Mouse (Mus musculus): ENCODE measurements around the gene Prpf38b. TPM values are rescaled to one million over a fixed set of nuclear protein-coding genes. Genes with fewer than 3 reads are reported as not detected.

The Prpf38b gene
- polyA plus RNA-seq, 1 experiment from 2014 or later, result 47.6 TPM

DNA sequence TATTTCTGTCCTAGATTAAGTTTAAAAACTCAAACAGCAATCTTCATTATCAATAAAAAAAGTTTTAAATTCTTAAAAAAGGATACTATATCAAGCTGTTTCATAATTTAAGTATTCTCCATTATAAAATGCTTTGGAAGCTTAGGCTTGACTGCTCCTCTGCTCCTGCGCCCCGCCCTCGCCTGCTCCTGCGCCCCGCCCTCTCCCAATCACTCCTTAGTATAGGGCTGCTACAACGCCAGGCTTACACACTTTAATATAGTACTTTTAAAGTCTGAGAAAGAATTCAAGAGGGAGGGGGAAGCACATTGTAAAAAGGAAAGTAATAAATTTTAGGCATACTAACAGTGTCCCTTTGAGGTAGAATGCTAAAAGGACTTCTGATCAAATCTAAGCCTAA is 8.6 kb downstream of the Prpf38b start:
- DNase-seq (ENCODE audit: low spot score) (no peak), ATAC-seq (replicated peaks; ENCODE audit: low FRiP score, low read depth) (no peak)
- no peak overlapping the region for H3K4me3 ChIP-seq (replicated peaks; ENCODE audit: low read depth, low read length)
- H3K9ac ChIP-seq (ENCODE audit: low read depth, low read length), result no peak overlapping the region
- H3K4me1 ChIP-seq (replicated peaks; ENCODE audit: insufficient read depth, low read length), result no peaks in the 10 kb centered on the region
- H3K27me3 ChIP-seq (ENCODE audit: insufficient read depth, low read length), result no peaks in the 10 kb centered on the region
- no peaks in the 10 kb centered on the region for H3K9me3 ChIP-seq (replicated peaks; ENCODE audit: low read length)
- no peak for TF ChIP-seq CTCF (IDR thresholded peaks at IDR 0.05; ENCODE audit: low read depth)
- peaks cover 30% of the 10 kb centered on the region for H3K36me3 ChIP-seq (ENCODE audit: insufficient read depth, low read length)
- no peak overlapping the region for H3K27ac ChIP-seq
- H3K4me2 ChIP-seq (ENCODE audit: low read length), result no peak overlapping the region
- 94% methylated on average over 6 of the region's 6 CpGs for WGBS

DNA sequence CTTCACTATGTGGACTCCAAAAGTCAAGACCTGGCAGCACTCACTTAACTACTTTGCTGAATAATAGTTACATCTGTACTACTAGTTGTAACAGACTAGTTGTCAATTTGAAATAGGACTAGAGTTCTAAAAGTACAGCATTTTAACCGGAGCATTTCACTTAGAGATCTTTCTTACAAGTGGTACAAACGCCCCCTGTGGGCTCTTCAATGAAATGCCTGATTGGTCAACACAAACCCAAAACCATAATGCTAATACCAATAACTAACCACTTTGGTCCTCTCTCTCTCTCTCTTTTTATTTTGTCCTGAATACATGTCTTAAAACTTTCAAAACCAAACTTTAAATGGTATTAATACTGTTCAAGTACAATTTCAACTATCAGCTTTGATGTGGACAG is 9.5 kb downstream of the Prpf38b start:
- peak; percentile 40 for TF ChIP-seq CTCF (IDR thresholded peaks at IDR 0.05; ENCODE audit: low read depth)
- Histone ChIP-seq H3K27me3 (ENCODE audit: insufficient read depth, low read length) (no peaks in the 10 kb centered on the region), H3K9ac (ENCODE audit: low read depth, low read length) (no peak overlapping the region), H3K4me1 (replicated peaks; ENCODE audit: insufficient read depth, low read length) (no peaks in the 10 kb centered on the region), H3K4me2 (ENCODE audit: low read length) (no peak overlapping the region), H3K36me3 (ENCODE audit: insufficient read depth, low read length) (peaks cover 26% of the 10 kb centered on the region), H3K9me3 (replicated peaks; ENCODE audit: low read length) (no peaks in the 10 kb centered on the region), H3K27ac (no peak overlapping the region), H3K4me3 (replicated peaks; ENCODE audit: low read depth, low read length) (no peak overlapping the region)
- peak; percentile 29 for DNase-seq (ENCODE audit: low spot score)
- no peak for ATAC-seq (replicated peaks; ENCODE audit: low FRiP score, low read depth)
- 56% methylated on average over 2 of the region's 2 CpGs for WGBS

DNA sequence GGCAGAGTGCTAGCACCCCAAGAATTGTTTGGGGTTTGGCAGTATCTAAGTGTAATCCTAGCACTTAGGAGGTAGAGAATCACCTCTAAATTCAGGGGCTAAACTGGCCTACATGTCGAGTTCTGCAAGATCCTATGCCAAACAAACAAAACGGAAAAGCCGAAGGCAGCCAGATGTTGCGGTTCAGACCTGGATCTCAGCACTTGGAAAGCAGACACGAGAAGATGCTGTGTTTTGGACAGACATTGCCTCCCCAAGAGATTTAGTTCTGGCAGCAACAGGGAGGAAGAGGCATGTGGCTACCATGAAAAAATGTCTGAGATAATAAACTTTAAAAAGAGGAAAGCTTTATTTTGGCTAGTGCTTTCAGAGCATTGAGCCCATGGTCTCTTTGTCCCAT is 10.8 kb downstream of the Prpf38b start:
- H3K4me3 ChIP-seq (replicated peaks; ENCODE audit: low read depth, low read length), result no peak overlapping the region
- WGBS, result 77% methylated on average over 5 of the region's 5 CpGs
- no peak overlapping the region for H3K27ac ChIP-seq
- H3K36me3 ChIP-seq (ENCODE audit: insufficient read depth, low read length), result peaks cover 26% of the 10 kb centered on the region
- H3K4me2 ChIP-seq (ENCODE audit: low read length), result no peak overlapping the region
- no peaks in the 10 kb centered on the region for H3K27me3 ChIP-seq (ENCODE audit: insufficient read depth, low read length)
- no peaks in the 10 kb centered on the region for H3K9me3 ChIP-seq (replicated peaks; ENCODE audit: low read length)
- TF ChIP-seq CTCF (IDR thresholded peaks at IDR 0.05; ENCODE audit: low read depth), result no peak
- H3K9ac ChIP-seq (ENCODE audit: low read depth, low read length), result no peak overlapping the region
- H3K4me1 ChIP-seq (replicated peaks; ENCODE audit: insufficient read depth, low read length), result no peaks in the 10 kb centered on the region
- DNase-seq (ENCODE audit: low spot score) (no peak), ATAC-seq (replicated peaks; ENCODE audit: low FRiP score, low read depth) (no peak)

- Histone ChIP-seq H3K36me3 (ENCODE audit: insufficient read depth, low read length) (peaks cover 23% of the 10 kb centered on the region), H3K4me1 (replicated peaks; ENCODE audit: insufficient read depth, low read length) (no peaks in the 10 kb centered on the region), H3K27ac (no peak overlapping the region), H3K9ac (ENCODE audit: low read depth, low read length) (no peak overlapping the region), H3K4me2 (ENCODE audit: low read length) (no peak overlapping the region), H3K4me3 (replicated peaks; ENCODE audit: low read depth, low read length) (no peak overlapping the region), H3K9me3 (replicated peaks; ENCODE audit: low read length) (no peaks in the 10 kb centered on the region), H3K27me3 (ENCODE audit: insufficient read depth, low read length) (no peaks in the 10 kb centered on the region)
- no peak for ATAC-seq (replicated peaks; ENCODE audit: low FRiP score, low read depth)
- WGBS, result 87% methylated on average over 3 of the region's 3 CpGs
- no peak for TF ChIP-seq CTCF (IDR thresholded peaks at IDR 0.05; ENCODE audit: low read depth)
- no peak for DNase-seq (ENCODE audit: low spot score)
Measured at GRCm38 (mm10) chr3:108900147-108900546, 11.4 kb downstream of the Prpf38b start.

DNA sequence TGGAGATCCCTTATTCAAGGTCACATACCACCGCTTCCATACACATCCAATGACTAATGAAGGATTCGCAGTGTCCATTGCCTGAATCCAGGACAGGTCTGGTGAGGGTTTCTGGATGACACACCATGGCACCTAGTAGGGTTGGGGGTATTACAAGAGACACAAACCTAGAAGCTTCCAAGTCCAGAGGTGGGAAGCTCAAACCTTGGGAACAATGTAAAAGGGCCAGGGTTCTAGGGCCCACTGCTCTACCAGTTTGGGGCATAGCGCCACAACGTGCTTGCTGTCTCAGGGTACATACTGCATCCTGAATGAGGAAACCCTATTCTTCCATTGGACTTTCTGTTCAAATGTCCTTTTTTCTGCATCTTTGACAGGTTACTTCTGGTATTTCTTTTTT is 12.9 kb downstream of the Prpf38b start:
- no peak overlapping the region for H3K9ac ChIP-seq (ENCODE audit: low read depth, low read length)
- ATAC-seq (replicated peaks; ENCODE audit: low FRiP score, low read depth), result 0 out of 2 replicates have a peak, but pooled peaks have one; percentile 23
- H3K9me3 ChIP-seq (replicated peaks; ENCODE audit: low read length), result no peaks in the 10 kb centered on the region
- no peak for TF ChIP-seq CTCF (IDR thresholded peaks at IDR 0.05; ENCODE audit: low read depth)
- no peaks in the 10 kb centered on the region for H3K27me3 ChIP-seq (ENCODE audit: insufficient read depth, low read length)
- H3K36me3 ChIP-seq (ENCODE audit: insufficient read depth, low read length), result peaks cover 8% of the 10 kb centered on the region
- H3K27ac ChIP-seq, result no peak overlapping the region
- WGBS, result 94% methylated on average over 4 of the region's 4 CpGs
- no peaks in the 10 kb centered on the region for H3K4me1 ChIP-seq (replicated peaks; ENCODE audit: insufficient read depth, low read length)
- no peak overlapping the region for H3K4me3 ChIP-seq (replicated peaks; ENCODE audit: low read depth, low read length)
- no peak for DNase-seq (ENCODE audit: low spot score)
- no peak overlapping the region for H3K4me2 ChIP-seq (ENCODE audit: low read length)

DNA sequence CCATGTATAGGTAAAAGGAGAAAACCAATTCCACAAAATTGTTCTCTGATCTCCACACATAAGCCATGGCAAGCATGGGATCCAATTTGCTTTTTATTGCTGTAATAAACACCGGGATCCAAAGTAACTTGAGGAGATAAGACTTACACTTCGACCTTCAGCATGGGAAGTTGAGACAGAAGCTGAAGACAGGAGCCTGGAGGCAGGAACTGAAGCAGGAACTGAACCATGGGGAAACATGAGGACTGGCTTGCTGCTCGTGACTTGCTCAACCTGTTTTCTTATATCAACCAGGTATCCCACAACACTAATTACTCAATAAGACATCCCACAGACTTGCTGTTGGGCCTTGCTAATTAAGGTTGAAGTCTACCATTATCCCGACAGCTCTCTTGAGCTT is 18.6 kb downstream of the Prpf38b start:
- TF ChIP-seq CTCF (IDR thresholded peaks at IDR 0.05; ENCODE audit: low read depth), result no peak
- no peak for DNase-seq (ENCODE audit: low spot score)
- H3K27me3 ChIP-seq (ENCODE audit: insufficient read depth, low read length), result no peaks in the 10 kb centered on the region
- no peak overlapping the region for H3K27ac ChIP-seq
- WGBS, result 46% methylated on average over 4 of the region's 4 CpGs
- no peak overlapping the region for H3K4me2 ChIP-seq (ENCODE audit: low read length)
- no peak overlapping the region for H3K4me3 ChIP-seq (replicated peaks; ENCODE audit: low read depth, low read length)
- H3K4me1 ChIP-seq (replicated peaks; ENCODE audit: insufficient read depth, low read length), result no peaks in the 10 kb centered on the region
- no peak for ATAC-seq (replicated peaks; ENCODE audit: low FRiP score, low read depth)
- no peaks in the 10 kb centered on the region for H3K36me3 ChIP-seq (ENCODE audit: insufficient read depth, low read length)
- no peak overlapping the region for H3K9ac ChIP-seq (ENCODE audit: low read depth, low read length)
- H3K9me3 ChIP-seq (replicated peaks; ENCODE audit: low read length), result no peaks in the 10 kb centered on the region

DNA sequence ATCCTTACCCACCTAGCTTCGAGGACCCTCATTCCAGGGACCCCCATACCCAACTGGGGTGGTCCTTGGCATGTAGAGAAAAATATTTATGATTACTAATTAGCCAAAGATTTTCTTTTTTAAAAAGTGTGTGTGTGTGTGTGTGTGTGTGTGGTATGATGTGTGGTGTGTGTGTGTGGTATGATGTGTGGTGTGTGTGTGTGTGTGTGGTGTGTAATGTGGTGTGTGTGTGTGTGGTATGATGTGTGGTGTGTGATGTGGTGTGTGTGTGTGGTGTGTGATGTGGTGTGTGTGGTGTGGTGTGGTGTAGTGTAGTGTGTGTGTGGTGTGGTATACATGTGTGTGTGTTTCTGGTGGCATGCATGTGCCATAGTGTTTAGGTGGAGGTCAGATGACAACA is 19.4 kb downstream of the Prpf38b start:
- Histone ChIP-seq H3K36me3 (ENCODE audit: insufficient read depth, low read length) (no peaks in the 10 kb centered on the region), H3K4me3 (replicated peaks; ENCODE audit: low read depth, low read length) (no peak overlapping the region), H3K27ac (no peak overlapping the region), H3K4me1 (replicated peaks; ENCODE audit: insufficient read depth, low read length) (no peaks in the 10 kb centered on the region), H3K4me2 (ENCODE audit: low read length) (no peak overlapping the region), H3K27me3 (ENCODE audit: insufficient read depth, low read length) (no peaks in the 10 kb centered on the region), H3K9ac (ENCODE audit: low read depth, low read length) (no peak overlapping the region), H3K9me3 (replicated peaks; ENCODE audit: low read length) (no peaks in the 10 kb centered on the region)
- no peak for ATAC-seq (replicated peaks; ENCODE audit: low FRiP score, low read depth)
- no peak for TF ChIP-seq CTCF (IDR thresholded peaks at IDR 0.05; ENCODE audit: low read depth)
- WGBS, result 78% methylated on average over 1 of the region's 1 CpGs
- no peak for DNase-seq (ENCODE audit: low spot score)

All from kidney, postnatal 0 days (tissue).